Mouse (Mus musculus) MEL (cell line): Measurements from ENCODE around the gene Rps27rt.

Experiments
- CTCF ChIP-seq, 3 experiments: IDR thresholded peaks in 2 of 3; conservative IDR thresholded peaks in 1 of 3; 2 replicates each; pipeline ENCODE4 v1.5.1; 2011 to 2012; ENCODE audit warnings: low read length in 3 of 3, low read depth in 2 of 3, mild to moderate bottlenecking in 2 of 3, improper control_type of control experiment in 1 of 3, inconsistent platforms in 1 of 3, mixed read lengths in 1 of 3, moderate library complexity in 1 of 3; ENCODE audit not compliant: control insufficient read depth in 1 of 3, insufficient read depth in 1 of 3, poor library complexity in 1 of 3, severe bottlenecking in 1 of 3
- E2F4 ChIP-seq: IDR thresholded peaks from 2 replicates; pipeline ENCODE4 v1.6.1; 2011; ENCODE audit warnings: low read depth, low read length, improper control_type of control experiment, borderline replicate concordance
- EP300 ChIP-seq, 2 experiments: IDR thresholded peaks; 2 replicates each; pipeline ENCODE4 v1.6.1; 2011; ENCODE audit warnings: improper control_type of control experiment in 2 of 2, low read length in 2 of 2, low read depth in 1 of 2, mild to moderate bottlenecking in 1 of 2
- MAFK ChIP-seq: IDR thresholded peaks from 2 replicates; pipeline ENCODE4 v1.6.1; 2011; ENCODE audit warnings: low read depth, mild to moderate bottlenecking, low read length, improper control_type of control experiment, borderline replicate concordance
- MAX ChIP-seq: IDR thresholded peaks from 2 replicates; pipeline ENCODE4 v1.6.1; 2011; ENCODE audit warnings: low read length, improper control_type of control experiment
- SMC3 ChIP-seq: IDR thresholded peaks from 2 replicates; pipeline ENCODE4 v1.6.1; 2011; ENCODE audit warnings: low read depth, low read length, improper control_type of control experiment
- TCF12 ChIP-seq: IDR thresholded peaks from 2 replicates; pipeline ENCODE4 v1.6.1; 2014; ENCODE audit warnings: low read depth, mild to moderate bottlenecking, inconsistent platforms, low read length, improper control_type of control experiment, moderate library complexity
- ZNF384 ChIP-seq: IDR thresholded peaks from 2 replicates; pipeline ENCODE4 v1.6.1; 2012; ENCODE audit warnings: low read depth, mild to moderate bottlenecking, inconsistent platforms, low read length, improper control_type of control experiment

DNA sequence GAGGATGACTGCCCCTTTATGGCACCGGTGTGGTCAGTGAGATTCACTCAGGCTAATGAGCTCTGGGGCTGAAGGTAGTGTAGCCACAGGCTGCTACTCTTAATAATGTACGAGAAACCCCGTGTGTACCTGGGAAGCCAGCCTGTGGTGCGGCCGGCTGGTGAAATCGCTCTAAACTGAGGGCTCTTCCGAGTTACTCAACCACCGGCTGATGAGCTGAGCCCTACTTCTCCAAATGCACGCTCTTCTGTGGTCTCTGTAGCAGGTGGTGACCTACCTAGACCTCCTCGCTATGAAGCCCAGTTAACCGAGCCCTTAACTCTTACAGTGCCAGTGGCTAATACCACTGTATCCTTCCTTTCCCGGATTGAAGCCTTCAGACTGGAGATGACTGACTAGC, 29.8 kb upstream of the Rps27rt start:
- TF ChIP-seq EP300 (IDR thresholded peaks at IDR 0.05; ENCODE audit: low read depth in 1 of 2, low read length in 2 of 2): no peak
- no peak for TF ChIP-seq CTCF (IDR thresholded peaks at IDR 0.05 in 2 of 3, conservative IDR thresholded peaks at IDR 0.05 in 1 of 3; ENCODE audit: control insufficient read depth in 1 of 3, insufficient read depth in 1 of 3, low read depth in 2 of 3, low read length in 3 of 3, poor library complexity in 1 of 3, severe bottlenecking in 1 of 3)
- TF ChIP-seq SMC3: no peak
- no peak for TF ChIP-seq ZNF384
- no peak for TF ChIP-seq E2F4
- TF ChIP-seq MAX: no peak
- TF ChIP-seq TCF12: no peak
- no peak for TF ChIP-seq MAFK
